Mouse (Mus musculus) heart, postnatal 0 days (tissue): ENCODE data around the gene Rnf216. TPM values are rescaled to one million over a fixed set of nuclear protein-coding genes. Genes with fewer than 3 reads are reported as not detected.

Experiments
- ATAC-seq: fragments of 200-750 bp; cut with Nextera tagmentation; 2 replicates; pipeline ENCODE4 v1.8.0; 2017; ENCODE audit warnings: low read depth, moderate number of reproducible peaks, moderate library complexity; ENCODE audit not compliant: insufficient read depth
- DNase-seq: peaks from one replicate; pipeline ENCODE4 v3.0.0-alpha.2; 2016; ENCODE audit warnings: low spot score
- H3K27ac ChIP-seq: fragments of 300-500 bp; sonication (generic); 2 replicates; pipeline ENCODE4 v1.5.1; 2014; ENCODE audit warnings: low read depth, mild to moderate bottlenecking
- H3K27me3 ChIP-seq: fragments of 300-500 bp; sonication (generic); 2 replicates; pipeline ENCODE4 v1.6.1; 2014; ENCODE audit warnings: low read length, mixed read lengths; ENCODE audit not compliant: control insufficient read depth, insufficient read depth
- H3K36me3 ChIP-seq: fragments of 300-500 bp; sonication (generic); replicated peaks from 2 replicates; pipeline ENCODE4 v1.6.1; 2014; ENCODE audit warnings: low read length, mixed read lengths; ENCODE audit not compliant: control insufficient read depth, insufficient read depth
- H3K4me1 ChIP-seq: fragments of 300-500 bp; sonication (generic); 2 replicates; pipeline ENCODE4 v1.6.1; 2014; ENCODE audit warnings: antibody characterized with exemption; ENCODE audit not compliant: control insufficient read depth, insufficient read depth
- H3K4me2 ChIP-seq: fragments of 300-500 bp; sonication (generic); 2 replicates; pipeline ENCODE4 v1.6.1; 2014; ENCODE audit warnings: low read depth, mild to moderate bottlenecking, low read length, moderate library complexity
- H3K4me3 ChIP-seq: fragments of 300-500 bp; sonication (generic); 2 replicates; pipeline ENCODE4 v1.5.1; 2014; ENCODE audit warnings: low read depth, low read length
- H3K9ac ChIP-seq: fragments of 300-500 bp; sonication (generic); replicated peaks from 2 replicates; pipeline ENCODE4 v1.6.1; 2014; ENCODE audit warnings: low read depth, low read length, mixed read lengths
- H3K9me3 ChIP-seq: fragments of 300-500 bp; sonication (generic); replicated peaks from 2 replicates; pipeline ENCODE4 v1.6.1; 2016; ENCODE audit warnings: low read length; ENCODE audit not compliant: control insufficient read depth
- CTCF ChIP-seq: IDR thresholded peaks from 2 replicates; pipeline ENCODE4 v1.5.1; 2016; ENCODE audit warnings: antibody characterized with exemption, control low read depth, low read depth
- EP300 ChIP-seq: IDR thresholded peaks from 2 replicates; pipeline ENCODE4 v1.6.1; 2016; ENCODE audit warnings: antibody characterized with exemption, low read depth
- WGBS: fragments of 180-500 bp; shearing (Covaris S2); extraction: QIAGEN DNeasy Blood & Tissue Kit; methylation state at CpG from one replicate; pipeline ENCODE4 v1.1.7; 2014; 5-methylcytosine and 5-hydroxymethylcytosine counted together
- microRNA-seq: library from miRNA; unstranded; fragments of <30 nt; microRNA quantifications from one replicate; pipeline ENCODE4, GENCODE M21; 2016
- polyA plus RNA-seq: library from polyadenylated mRNA; unstranded; fragments of >200 nt; fragmentation: Nextera tagmentation; extraction: Ambion mirVana; gene quantifications from 2 replicates; pipeline ENCODE4 v1.2.1, GENCODE M21; 2015
- total RNA-seq: library from RNA; depleted of rRNA; stranded (reverse); fragments of >200 nt; gene quantifications from 2 replicates; pipeline ENCODE4 v1.2.3, GENCODE M21; 2014; ENCODE audit warnings: low replicate concordance; rRNA removed

The Rnf216 gene
- total and polyA plus RNA-seq, 2 experiments from 2014 or later, result 17.1 to 23.3 TPM

DNA sequence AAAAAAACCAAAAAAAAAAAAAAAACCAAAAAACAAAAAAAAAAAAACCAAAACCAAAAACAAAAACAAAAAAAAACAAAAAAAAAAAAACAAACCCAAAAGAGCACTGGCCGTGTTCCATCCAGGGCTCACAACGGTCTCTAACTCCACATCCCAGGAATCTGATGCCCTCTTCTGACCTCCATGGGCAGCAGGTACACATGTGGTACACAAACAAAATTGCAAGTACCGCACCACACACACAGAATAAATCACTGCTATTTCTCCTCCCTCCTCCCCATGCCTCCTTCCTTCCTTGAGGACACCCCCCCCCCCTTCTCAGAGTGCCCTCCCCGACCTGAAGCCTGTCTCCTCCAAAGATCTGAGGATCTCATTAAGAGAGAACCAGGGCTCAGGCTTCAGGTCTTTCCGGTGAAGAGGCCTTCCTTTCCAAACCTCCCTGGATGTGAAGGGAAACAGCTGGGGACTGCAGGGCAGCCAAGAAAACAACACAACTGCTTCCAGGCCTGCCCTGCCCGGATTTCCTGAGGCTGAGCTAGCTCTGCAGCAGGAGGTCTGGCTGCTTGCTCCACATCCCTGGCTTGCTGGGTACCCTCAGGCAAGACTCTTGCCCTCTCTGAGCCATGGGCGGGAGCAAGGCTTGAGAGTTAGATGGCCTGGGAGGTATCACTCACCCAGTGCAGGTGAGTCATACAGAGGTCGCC lies 167.7 kb downstream of the Rnf216 start:
- no peak overlapping the region for H3K4me2 ChIP-seq
- no peaks in the 10 kb centered on the region for H3K9me3 ChIP-seq
- H3K27me3 ChIP-seq, result no peaks in the 10 kb centered on the region
- H3K36me3 ChIP-seq, result no peaks in the 10 kb centered on the region
- H3K4me1 ChIP-seq, result no peaks in the 10 kb centered on the region
- H3K9ac ChIP-seq, result no peak overlapping the region
- ATAC-seq (peak; percentile 78), DNase-seq (peak; percentile 61)
- H3K27ac ChIP-seq, result peak overlapping the region; percentile 35; the same call in 1 of the 2 replicates
- WGBS, result 55% methylated on average over 8 of the region's 8 CpGs
- H3K4me3 ChIP-seq, result no peak overlapping the region
- no peak for TF ChIP-seq CTCF
- TF ChIP-seq EP300, result peak; percentile 89

Small RNAs within 50 kb of the gene (microRNA-seq; reads per million reads assigned to microRNA genes)
- not detected for gene Gm44405

Other genes starting within 250 kb of the Rnf216 start
- gene Fbxl18, start 217.6 kb downstream of the Rnf216 start, total RNA-seq, result 12.5 and 17.8 TPM in 2 replicates
- gene Fbxl18, start 217.6 kb downstream of the Rnf216 start, polyA plus RNA-seq, result 6.8 and 7.3 TPM in 2 replicates
- gene Actb, start 206.2 kb downstream of the Rnf216 start, total RNA-seq, result 2,129 and 2,574 TPM in 2 replicates
- 4,473 and 4,544 TPM in 2 replicates for gene Actb, start 206.2 kb downstream of the Rnf216 start, polyA plus RNA-seq
- 101 and 104 TPM in 2 replicates for gene Fscn1, start 152.7 kb downstream of the Rnf216 start, total RNA-seq
- 77.9 and 78.7 TPM in 2 replicates for gene Fscn1, start 152.7 kb downstream of the Rnf216 start, polyA plus RNA-seq
- gene Olfr718-ps1, start 34.6 kb upstream of the Rnf216 start, total RNA-seq, result not detected in 2 replicates
- gene Olfr718-ps1, start 34.6 kb upstream of the Rnf216 start, polyA plus RNA-seq, result 0.03 TPM in 1 of 2 replicates, not detected in the other
- 2.5 and 4.2 TPM in 2 replicates for gene Rbak, start 67.8 kb upstream of the Rnf216 start, total RNA-seq
- 4.2 and 5.2 TPM in 2 replicates for gene Rbak, start 67.8 kb upstream of the Rnf216 start, polyA plus RNA-seq
- gene Spdye4b, start 68.0 kb upstream of the Rnf216 start, total RNA-seq, result not detected in 2 replicates
- not detected in 2 replicates for gene Spdye4b, start 68.0 kb upstream of the Rnf216 start, polyA plus RNA-seq
- gene Spdye4a, start 113.9 kb upstream of the Rnf216 start, total RNA-seq, result not detected in 2 replicates
- not detected in 2 replicates for gene Spdye4a, start 113.9 kb upstream of the Rnf216 start, polyA plus RNA-seq
- 7.8 and 12.1 TPM in 2 replicates for gene Zfp12, start 122.2 kb upstream of the Rnf216 start, total RNA-seq
- 3.6 and 4.0 TPM in 2 replicates for gene Zfp12, start 122.2 kb upstream of the Rnf216 start, polyA plus RNA-seq
- 7.0 and 8.2 TPM in 2 replicates for gene Zfp316, start 157.0 kb upstream of the Rnf216 start, total RNA-seq
- 1.2 and 1.3 TPM in 2 replicates for gene Zfp316, start 157.0 kb upstream of the Rnf216 start, polyA plus RNA-seq
- 3.3 TPM in 1 of 2 replicates, not detected in the other for gene Zfp853, start 180.6 kb upstream of the Rnf216 start, total RNA-seq
- 0.04 TPM in 1 of 2 replicates, not detected in the other for gene Zfp853, start 180.6 kb upstream of the Rnf216 start, polyA plus RNA-seq
- 34.3 and 45.3 TPM in 2 replicates for gene E130309D02Rik, start 202.4 kb upstream of the Rnf216 start, total RNA-seq
- gene E130309D02Rik, start 202.4 kb upstream of the Rnf216 start, polyA plus RNA-seq, result 15.4 and 15.8 TPM in 2 replicates
- gene Zdhhc4, start 216.3 kb upstream of the Rnf216 start, total RNA-seq, result 56.0 and 104 TPM in 2 replicates
- 58.5 and 63.3 TPM in 2 replicates for gene Zdhhc4, start 216.3 kb upstream of the Rnf216 start, polyA plus RNA-seq
- not detected in 2 replicates for gene Grid2ip, start 244.3 kb upstream of the Rnf216 start, total RNA-seq
- not detected in 2 replicates for gene Grid2ip, start 244.3 kb upstream of the Rnf216 start, polyA plus RNA-seq